Mouse (Mus musculus) urinary bladder, postnatal 4 days (tissue): ENCODE measurements around the gene Nrarp.
A peak's percentile ranks its signal among the peaks of the same experiment; 100 is the strongest.

Experiments used
- DNase-seq, 2 experiments: peaks; one replicate each; pipeline ENCODE4 v3.0.0; 2021 to 2022; ENCODE audit warnings: low spot score in 2 of 2

Gene Nrarp

DNA sequence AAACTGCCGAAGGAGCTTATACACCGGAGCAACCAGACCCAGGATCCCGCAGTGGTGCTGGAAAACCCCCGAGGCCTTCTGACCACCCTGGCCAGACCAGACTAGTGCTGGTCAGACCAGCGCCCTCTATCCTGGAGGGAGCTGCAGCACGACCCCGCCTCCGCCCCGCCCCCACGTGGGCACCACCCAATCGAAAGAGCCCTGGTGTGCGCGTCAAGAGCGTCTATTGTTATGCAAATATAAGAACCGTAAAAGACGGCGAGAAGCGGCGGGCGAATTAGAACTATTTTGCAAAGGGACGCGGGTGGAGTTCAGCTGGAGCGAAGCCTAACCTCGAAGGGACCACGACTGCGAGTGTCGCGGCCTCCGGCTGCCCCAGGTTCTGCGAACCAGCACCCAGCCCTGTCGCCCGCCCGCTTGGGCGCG lies at the start of gene Nrarp:
Nrarp (plus strand) TSS at position 281 of the 426 bp plus-strand sequence.
- DNase-seq = peak; percentile 89 to 94

GRCm38 (mm10) chr2:25131601-25132000 lies 49.0 kb upstream of the Nrarp start:
- no peak for DNase-seq

GRCm38 (mm10) chr2:25137832-25138231 lies 42.7 kb upstream of the Nrarp start:
- no peak for DNase-seq

- DNase-seq = no peak
Observed at GRCm38 (mm10) chr2:25141185-25141584, 39.4 kb upstream of the Nrarp start.

DNA sequence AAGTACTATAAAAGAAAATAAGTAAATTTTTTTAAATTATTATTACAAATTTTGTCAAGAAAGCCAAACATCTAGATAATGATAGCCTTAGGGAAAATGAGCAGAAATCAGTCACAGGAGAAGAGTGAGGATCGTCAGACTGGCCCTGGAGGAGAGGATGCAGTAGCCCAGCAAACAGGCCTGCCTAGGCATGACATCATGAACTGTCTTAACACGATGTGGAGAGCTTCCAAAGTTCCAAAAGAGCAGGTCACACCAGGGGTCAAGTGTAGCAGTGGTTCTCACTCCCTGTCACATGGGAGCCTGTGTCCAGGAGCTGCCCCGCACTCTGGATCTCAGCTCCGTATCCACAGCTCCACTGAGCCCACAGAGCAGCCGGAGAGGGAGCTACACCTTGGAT lies 38.6 kb upstream of the Nrarp start:
- DNase-seq = no peak

- peak in 1 of 2 experiments; percentile 39 for DNase-seq
Observed at GRCm38 (mm10) chr2:25145346-25145745, 35.2 kb upstream of the Nrarp start.

DNA sequence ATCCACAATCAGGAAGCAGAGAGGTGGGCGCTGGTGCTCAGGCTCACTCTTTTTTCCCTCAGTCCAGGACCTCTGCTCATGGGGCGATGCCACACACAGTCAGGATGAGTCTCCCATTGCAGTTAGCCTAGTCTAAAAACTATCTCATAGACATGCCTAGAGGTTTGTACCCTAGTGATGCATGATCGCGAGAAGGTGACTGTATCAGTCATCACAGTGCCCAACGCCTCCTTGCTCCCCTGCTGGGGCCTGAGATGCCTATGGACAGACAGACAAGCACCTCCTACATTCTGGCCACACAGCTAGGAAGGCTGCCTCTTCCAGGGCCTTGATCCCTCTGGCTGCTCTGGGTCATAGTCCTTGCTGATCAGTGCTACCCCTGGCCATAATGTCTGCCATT lies 33.2 kb upstream of the Nrarp start:
- DNase-seq = no peak

DNA sequence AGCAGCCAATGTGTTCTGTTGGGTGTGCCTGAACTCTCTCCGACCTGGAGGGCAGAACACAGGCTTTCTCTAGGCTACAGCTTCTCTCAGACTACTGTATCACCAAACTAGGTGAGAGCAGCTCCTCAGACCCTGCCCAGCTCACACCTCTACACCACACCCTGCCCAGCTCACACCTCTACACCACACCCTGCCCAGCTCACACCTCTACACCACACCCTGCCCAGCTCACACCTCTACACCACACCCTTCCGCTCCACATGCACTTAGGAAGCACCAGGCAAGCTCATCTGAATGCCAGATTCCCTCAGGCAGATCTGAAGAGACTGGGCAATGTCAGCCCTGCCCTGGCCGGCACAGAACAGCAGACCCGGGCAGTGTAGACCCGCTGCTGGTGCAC lies 32.7 kb upstream of the Nrarp start:
- DNase-seq = no peak

DNA sequence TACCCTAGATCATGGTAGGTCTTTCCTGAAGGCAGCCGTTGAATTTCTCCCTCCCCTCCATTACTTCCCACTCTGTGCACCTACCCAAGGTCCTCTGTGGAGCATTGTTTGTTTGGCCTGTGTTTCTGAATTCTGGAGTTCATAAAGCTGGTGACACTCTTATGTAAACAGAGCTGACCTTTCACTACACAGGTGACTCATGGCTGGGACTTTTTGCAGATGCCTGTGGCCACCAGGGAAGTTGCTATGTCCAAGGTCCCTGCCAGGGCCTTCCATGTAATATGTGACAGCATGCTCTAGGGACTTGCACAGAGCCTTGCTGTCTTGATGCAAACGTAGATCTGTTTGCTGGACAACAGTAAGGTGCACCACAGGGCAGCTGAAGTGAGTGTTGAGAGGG lies 30.9 kb upstream of the Nrarp start:
- no peak for DNase-seq

- DNase-seq = no peak
Observed at GRCm38 (mm10) chr2:25151280-25151956, 29.1 kb upstream of the Nrarp start.

GRCm38 (mm10) chr2:25156177-25156576 lies 24.4 kb upstream of the Nrarp start:
- no peak for DNase-seq

DNA sequence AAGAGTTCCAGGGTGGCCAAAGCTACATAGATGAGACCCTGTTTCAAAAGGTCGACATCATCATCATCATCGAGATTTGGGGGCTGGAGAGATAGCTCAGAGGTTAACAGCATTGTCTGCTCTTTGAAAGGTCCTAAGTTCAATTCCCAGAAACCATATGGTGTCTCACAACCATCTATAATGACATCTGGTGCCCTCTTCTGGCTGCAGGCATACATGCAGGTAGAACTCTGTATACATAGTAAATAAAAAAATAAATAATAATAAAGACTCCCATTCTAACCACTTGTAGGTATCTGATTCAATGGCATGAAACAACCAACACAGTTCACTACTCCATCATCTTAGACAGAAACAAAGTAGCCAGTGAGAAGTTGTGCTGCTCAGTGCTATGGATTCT lies 23.6 kb upstream of the Nrarp start:
- no peak for DNase-seq

DNA sequence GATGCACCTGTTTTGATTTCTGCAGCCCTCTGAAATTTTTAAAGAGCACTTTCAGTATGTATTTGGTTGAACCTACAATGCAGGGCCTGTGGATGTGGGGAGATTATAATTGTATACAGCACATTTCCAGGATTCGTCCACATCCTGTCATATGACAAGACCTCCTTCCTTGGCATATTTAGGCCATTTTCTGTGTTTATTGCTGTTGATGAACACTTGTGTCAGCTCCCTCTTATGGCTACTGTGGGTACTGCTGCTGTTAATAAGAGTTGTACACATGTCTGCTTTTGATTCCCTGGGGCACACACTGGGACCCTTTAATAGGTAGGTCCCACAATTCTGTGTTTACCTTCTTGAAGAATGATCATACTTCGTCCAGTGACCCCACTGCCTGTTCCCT lies 22.9 kb upstream of the Nrarp start:
- no peak for DNase-seq

DNA sequence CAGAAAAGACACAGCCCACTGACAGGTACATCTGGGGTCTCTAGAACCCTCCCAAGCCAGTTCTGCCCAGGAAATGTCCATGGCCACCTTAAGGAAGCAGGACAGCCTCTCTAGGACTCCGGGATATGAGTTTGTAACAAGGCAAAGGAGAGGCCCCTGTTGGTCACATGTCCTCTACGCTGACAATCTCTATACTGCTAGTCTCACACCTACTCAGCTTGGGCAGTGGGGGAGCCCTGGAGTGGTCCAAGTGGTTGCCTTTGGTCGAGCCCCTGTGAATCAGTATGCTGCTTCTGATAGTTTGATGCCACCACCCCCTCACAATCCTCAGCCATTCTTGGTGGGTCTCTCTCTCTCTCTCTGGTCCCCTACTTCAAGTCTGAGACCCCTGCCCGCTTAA lies 13.1 kb upstream of the Nrarp start:
- no peak for DNase-seq

- peak in 1 of 2 experiments; percentile 64 for DNase-seq
Observed at GRCm38 (mm10) chr2:25167919-25168664, 12.5 kb upstream of the Nrarp start.

- DNase-seq = no peak
Observed at GRCm38 (mm10) chr2:25168665-25168978, 11.9 kb upstream of the Nrarp start.

DNA sequence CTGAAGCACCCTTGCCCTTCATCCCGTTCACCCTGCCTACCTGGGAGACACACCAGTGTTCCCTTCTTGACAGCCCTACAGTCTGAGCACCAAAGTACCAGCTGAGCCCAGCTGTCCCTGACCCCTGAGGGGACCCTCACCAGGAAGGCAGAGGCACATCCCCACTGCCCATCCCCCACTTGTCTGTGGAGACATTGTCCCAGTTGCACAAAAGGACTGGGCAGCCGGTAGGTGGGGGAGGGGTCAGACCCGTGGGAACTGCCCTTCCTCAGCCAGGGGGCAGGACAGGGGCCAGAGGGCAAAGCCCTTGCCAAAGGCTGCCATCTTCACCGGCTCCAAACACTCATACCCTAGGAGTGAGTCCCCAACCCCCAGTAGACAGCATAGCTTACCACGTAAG lies 10.8 kb upstream of the Nrarp start:
- no peak for DNase-seq

DNA sequence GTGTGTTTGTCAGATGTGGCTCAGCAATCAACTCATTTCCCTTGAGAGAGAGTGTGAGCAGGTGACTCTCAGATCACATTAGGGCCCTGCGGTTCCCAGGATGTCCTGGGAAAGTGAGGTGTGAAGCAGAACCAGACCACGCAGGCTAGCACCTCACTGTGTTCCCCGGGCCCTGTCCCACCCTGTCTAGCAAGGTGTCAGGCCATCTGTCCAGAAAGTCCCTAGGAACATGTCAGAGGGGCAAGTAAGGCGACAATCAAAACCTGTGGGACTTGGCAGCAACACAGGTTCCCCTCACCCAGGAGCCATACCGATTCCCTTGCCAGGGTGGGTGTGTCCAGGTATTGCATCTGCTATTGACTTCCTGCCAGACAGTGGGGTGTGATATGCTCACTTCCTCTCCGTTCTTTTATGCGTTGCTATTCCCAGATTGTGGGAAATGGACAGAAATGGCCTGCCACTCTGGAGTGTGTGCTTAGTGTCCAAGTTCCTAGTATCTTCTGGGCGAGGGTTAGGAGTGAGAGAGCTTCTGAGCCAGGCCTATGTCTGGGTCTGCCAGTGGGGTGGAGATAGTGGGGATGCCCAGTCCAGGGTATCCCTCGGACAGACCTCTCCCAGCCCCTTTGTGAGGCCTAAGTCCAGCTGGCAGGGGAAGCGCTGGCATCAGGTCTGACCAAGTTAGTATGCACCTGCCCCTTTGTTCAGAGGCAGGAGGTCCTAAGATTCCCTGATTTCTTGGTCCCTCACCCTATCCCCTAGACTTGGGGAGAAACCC lies 10.0 kb upstream of the Nrarp start:
- DNase-seq = no peak

GRCm38 (mm10) chr2:25171101-25171768 lies 9.3 kb upstream of the Nrarp start:
- no peak for DNase-seq

DNA sequence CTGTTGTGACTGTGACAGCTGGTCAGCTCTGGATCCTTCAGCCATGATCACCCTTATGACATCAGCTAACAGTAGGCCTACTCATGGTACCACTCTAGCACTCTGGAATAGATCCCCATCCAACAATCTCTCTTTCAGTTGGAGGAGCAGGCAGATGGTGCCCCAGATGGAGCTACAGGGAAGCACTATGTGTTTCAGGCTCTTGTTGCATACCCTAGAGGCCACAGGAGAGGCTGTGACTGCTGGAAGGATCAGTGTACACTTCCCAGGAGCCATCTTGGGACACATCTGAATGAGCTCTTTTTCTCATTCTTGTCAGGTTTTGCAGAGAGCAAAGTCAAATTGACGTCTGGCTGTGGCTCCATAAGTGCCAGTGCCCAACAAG lies 8.8 kb upstream of the Nrarp start:
- DNase-seq = no peak

DNA sequence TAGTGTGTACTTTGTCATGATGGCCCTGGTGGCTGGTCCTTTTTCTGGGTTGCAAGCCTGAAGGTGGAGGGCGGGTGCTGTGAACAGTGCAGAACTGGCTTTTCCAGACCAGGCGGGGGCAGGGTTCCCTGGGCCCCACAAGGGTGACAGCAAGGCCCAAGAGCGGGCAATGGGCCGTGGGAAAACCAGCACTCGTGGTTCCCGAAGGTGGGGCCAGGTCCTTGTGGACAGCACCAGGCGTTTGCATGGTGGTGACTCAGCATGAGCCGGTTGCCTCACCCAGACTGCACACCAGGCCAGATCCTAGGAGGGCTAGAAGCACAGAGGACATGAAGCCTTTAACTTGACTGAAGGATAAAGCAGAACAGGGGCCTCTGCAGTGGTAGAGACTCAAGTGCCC lies 7.9 kb upstream of the Nrarp start:
- no peak for DNase-seq

DNA sequence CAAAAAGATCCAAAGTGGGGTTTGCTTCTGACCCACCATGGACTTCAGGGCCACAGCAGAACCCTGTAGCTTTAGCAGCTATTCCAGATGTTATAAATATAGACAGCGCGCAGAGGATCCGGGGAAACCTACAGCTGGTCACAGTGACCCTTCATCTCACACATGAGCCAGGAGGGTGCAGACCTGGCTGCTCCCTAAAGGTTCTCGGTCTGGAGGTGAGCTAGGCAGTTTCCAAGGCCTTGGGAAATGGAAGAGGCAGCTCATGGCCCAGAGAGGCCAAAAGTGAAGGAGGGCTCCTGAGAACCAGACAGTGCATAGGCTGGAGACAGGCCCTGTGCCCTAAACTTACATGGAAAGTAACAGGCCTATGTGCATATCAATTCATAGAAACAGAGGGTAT lies 6.7 kb upstream of the Nrarp start:
- DNase-seq = no peak
